Mouse (Mus musculus): ENCODE results near the gene Wdfy4.

GRCm38 (mm10) chr14:33083326-33083725 is 102.0 kb downstream of the Wdfy4 start:
- no peak for TF ChIP-seq POLR2A (IDR thresholded peaks at IDR 0.05; ENCODE audit: extremely low read depth, insufficient read depth, low read length)
- no peak for TF ChIP-seq CTCF (IDR thresholded peaks at IDR 0.05; ENCODE audit: extremely low read depth, insufficient read depth, low read length)

Data from cortical plate, adult 2 months (tissue).